Mouse (Mus musculus) telencephalon, adult 2 months (tissue): ENCODE data around the gene Ncaph2.

Experiments
- DNase-seq: peaks from one replicate; pipeline ENCODE4 v3.0.0-alpha.2; 2011; ENCODE audit warnings: low read depth, low spot score

Ncaph2 gene

DNA sequence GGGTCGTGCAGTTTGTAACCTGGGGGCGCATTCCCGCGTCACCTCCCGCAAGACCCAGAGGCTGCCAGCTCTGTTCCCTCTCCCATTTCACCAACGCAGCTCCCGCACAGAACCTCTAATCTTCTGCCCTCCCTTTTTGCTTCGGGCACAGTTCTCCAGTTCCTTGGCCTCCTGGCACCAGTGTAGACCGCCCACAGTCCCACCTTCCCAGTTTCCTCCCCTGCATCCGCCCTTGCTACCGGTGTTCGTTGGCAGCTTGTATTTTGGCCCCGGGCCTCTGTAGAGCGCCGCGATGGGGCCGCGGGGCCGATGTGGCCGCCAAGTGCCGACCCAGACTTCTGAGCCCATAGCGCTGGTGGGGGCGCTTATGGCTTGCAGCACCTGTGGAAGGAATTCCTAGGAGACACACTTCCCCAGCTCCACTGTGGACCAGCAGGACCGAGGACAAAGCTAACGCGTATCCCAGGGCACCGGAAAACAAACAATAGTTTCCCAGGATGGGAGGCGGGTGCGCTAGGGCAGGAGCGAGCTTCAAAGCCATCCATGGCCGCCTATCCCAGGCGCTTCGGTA lies 23.4 kb downstream of the Ncaph2 start, which contains the start of gene Odf3b:
Odf3b (minus strand) TSS at position 452 of the 571 bp plus-strand sequence.
- no peak for DNase-seq

DNA sequence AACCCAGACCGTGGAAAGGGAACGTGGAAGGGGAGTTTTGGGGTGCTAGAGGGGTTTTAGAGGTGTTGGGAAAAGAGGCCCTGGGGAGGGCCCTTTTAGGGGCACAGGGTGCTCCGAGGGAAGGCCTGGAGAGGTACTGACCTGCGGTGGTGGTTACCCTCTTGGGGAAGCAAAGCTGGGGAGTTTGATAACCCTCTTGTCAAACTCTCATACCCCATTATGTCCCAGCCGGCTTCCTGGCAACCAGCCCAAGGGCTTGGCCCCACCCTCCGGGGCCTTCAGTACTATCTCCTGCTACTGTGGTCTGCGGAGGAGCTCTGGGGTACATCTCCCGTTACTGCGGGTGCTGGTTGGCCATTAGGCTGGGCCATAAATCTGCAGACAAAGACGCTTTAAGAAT lies 23.9 kb downstream of the Ncaph2 start:
- DNase-seq, result no peak

DNA sequence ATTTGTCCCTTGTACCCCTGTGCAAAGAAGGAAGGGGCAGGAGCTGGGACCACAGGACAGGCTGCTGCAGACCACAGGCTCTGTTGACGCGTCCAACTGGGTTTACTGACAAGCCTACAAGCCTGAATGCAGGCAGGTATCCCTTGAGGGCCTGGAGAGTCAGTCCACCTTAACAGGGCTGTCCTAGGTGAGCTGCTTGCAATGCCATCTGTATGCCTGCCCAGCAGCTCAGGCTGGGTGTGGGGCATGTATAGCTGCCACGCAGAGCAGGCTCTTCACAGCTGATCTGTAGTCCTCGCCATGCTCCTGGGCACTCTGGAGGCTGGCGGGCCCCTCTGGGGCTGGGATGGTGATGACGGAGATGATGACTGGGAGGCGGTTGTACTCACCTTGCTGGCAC lies 29.1 kb downstream of the Ncaph2 start, which contains the start of gene Klhdc7b:
Klhdc7b (plus strand) TSS at position 301 of the 400 bp plus-strand sequence.
- DNase-seq, result no peak

DNA sequence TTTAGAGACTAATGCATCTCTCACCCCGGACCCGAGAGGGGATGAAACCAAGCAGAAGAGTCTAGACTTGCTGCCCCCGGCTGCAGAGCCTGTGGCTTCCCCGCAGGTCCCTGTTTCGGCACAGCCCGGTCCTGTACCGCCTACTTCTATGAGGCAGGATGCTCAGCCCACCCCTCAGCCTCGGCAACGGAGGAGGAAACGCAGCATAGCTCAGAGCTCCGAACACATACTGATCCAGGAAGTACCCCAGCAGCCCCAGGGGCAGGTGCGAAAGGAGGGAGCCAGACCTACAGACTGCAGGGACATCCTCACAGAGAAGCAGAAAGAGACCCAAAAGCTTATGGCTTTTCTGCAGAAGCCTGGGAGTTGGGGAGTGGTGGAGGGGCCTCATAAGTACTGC lies 31.6 kb downstream of the Ncaph2 start:
- DNase-seq, result no peak

DNA sequence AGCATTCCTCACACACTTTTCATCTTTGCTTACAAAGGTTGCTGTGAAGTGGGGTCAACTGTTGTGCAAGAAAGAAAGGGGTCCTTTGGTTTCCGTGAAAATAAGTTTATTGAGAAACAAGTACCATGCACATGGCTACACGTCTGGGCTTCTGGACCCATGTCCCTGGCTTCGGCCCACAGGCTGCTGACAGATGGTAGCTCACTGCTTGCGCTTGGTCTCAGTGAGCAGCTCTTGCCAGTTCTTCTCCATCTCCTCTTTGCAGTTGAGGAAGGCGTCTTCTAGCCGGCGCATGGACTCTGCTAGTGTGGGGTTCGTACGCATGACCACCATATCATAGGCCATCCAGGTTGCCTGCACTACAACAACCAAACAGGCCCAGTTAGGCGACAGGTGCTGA lies 34.6 kb downstream of the Ncaph2 start:
- DNase-seq, result no peak

DNA sequence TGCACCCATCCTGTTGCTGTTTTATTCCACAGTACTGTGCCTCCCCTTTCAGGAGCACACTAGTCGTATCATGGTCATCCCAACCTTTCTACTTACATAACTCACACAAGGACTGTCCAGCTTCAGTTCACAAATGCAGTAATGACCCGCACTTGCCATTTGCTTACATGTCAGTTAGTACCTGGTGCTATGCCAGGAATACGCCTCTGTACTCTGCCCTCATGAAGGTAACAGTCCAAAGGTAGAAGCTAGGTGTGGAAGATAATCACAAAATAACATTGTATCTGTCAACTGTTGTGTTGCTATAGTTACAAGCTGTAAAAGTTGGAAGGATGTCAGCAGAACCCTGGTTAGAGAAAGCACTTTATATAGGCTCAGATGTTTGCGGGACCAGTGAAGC lies 41.4 kb downstream of the Ncaph2 start:
- DNase-seq, result no peak

DNA sequence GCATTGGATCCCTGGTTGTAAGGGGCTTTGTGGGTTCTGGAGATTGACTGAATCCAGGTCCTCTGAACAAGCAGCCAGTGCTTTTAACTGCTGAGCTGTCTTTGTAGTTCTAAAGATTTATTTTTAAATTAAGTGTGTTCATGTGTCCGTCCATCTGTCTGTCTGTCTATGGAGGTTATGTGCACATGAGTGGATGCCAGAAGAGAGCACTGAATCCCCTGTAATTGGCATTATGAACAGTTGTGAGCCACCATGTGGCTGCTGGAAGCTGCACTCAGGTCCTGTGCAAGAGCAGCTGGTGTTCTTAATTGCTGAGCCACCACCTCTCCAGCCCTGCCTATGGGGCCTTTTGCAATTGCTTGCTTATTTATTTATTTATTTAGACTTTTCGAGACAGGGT lies 42.6 kb downstream of the Ncaph2 start:
- no peak for DNase-seq

DNA sequence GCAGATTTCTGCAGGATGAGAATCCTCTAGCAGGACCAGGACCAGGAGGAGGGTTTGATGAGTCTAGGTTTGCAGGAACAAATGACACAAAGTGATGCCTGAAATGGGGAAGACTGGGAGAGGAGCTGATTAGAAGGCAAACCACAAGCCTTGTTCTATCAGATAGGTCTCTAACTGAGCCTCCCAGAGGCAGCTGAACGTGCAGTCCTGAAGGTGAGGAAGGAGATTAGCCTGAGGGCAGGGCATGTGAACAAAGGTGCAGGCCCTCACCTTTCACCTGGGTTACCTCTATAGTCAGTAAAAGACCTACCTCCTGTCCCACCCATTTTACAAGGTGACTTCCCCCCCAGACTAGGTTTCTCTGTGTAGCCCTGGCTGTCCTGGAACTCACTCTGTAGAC lies 44.2 kb downstream of the Ncaph2 start:
- DNase-seq, result no peak

DNA sequence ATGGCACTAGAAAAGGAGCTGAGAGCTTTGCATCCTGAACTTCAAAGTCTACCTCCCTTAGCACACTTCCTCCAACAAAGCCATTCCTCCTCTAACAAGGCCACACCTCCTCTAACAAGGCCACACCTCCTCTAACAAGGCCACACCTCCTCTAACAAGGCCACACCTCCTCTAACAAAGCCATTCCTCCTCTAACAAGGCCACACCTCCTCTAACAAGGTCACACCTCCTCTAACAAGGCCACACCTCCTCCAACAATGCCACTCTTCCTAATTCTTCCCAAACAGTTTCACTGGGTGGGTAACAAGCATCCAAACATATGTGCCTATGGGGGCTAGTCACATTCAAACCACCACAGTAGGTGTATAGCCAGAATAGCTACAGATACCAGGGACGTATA lies 47.0 kb downstream of the Ncaph2 start:
- no peak for DNase-seq

DNA sequence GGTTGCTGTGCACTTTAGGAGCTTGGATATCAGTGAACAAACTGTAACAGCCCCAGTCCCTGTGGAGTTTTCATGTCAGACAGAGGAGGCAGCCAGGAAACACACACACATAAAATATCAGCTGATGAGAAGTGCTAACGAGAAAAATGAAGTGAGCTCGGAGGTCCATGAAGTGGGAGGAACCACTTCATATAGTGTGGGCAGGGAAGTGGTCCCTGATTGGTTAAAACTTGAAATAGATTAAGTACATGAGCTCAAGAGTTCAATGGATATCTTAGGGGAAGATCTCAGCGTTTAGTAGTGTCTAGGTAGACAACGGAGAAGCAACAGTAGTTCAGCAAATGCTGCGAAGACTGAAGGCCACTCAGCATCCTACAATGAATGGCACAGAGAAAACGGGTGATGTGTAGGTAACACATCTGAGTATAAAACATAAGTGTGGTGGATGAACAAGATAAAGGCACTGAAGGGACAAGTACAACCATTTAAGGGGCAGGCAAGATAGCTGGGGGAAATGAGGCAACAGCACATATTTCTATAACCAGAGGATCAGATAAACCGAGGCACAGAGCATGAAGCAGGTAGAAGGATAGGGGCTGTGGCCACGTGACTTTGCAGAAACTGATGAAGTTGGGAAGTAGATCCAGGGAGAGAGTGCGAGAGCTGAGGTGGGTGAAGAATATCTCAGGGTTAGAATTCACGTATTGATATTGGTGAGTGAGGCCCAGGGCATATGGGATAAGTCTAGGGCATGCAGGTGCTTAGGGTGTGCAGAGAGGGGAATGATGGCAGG lies 49.5 kb downstream of the Ncaph2 start:
- no peak for DNase-seq

DNA sequence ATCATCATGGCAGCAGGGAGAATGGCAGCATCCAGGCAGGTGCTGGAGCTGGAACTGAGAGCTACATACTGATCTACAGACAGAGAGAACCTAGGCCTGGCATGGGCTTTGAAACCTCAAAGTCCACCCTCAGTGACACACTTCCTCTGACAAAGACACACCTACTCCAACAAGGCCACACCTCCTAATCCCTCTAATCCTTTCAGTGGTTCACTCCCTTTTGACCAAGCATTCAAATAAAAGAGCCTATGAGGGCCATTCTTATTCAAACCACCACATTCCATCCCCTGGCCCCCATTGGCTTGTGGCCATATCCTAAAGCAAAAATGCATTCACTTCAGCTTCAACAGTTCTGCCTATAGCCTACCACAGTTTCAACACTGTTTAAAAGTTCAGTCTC lies 51.2 kb downstream of the Ncaph2 start:
- no peak for DNase-seq

DNA sequence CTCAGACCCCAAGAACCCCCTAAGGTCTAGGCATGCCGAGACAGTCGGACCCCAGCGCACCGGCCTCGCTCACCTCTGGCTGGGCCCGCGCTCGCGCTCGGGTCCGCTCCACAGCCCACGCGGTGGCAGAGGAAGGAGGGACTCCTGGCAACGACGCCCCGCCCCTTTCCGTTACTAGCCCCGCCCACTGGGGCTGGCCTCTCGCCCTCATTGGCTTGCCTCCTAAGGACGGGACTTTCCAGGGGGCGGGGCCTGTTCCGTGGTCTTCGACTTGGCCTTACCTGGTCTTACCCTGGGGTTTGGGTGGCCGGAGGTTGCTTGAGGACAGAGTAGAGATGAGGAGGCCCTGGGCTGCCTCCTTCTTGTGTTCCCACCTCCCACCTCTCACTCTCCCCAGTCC lies 54.6 kb downstream of the Ncaph2 start, which contains the start of gene Syce3:
Syce3 (minus strand) TSS at position 386 of the 400 bp plus-strand sequence.
- DNase-seq, result no peak

DNA sequence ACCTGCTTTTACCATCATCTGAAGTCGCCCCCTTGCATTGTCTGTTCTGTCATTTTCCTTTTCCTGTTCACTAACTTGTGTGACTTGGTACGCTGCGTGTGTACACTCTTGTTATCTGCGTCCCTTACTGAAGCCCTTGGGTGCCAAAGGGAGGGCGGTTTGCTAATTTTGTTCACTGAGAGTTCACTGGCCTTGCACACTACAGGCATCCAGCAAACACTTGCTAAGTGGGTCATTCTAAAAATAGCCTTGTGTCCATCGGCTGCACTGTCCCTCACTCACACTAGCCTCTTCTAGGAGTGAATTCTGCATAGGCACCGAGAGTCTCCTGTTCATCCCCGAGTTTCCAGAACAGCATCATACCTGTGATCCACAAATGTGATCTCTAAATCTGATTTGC lies 59.8 kb downstream of the Ncaph2 start:
- no peak for DNase-seq

DNA sequence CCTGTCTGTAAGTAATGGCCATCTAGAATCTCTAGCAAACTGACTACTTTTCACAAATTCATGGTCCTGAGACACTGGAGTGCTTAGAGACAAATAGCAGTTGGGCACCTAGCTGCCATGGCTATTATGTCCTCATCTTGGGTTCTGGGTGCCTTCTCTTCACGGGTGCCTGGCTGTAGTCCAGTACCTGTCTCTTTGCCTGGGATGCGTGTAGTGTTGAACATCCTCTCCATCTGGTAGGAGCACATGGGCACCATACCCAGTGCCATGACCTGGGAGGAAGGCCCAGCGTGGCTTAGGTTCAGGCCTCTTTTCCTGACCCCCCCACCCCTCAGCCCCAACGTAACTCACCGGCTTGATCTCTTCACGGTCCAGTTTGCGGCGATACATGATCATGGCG lies 66.4 kb downstream of the Ncaph2 start:
- DNase-seq, result no peak
